Mouse (Mus musculus) left cerebral cortex, adult 11 months (tissue): ENCODE measurements at regions not wholly inside any gene's neighbourhood (a gene's known extent, or its start where the extent isn't known, plus 50 kb on each side); places are given as distances from the start of the nearest gene placed in this dataset.

ENCODE experiments used
- DNase-seq: peaks from one replicate; pipeline ENCODE4 v3.0.0; 2022; ENCODE audit warnings: low spot score

DNA sequence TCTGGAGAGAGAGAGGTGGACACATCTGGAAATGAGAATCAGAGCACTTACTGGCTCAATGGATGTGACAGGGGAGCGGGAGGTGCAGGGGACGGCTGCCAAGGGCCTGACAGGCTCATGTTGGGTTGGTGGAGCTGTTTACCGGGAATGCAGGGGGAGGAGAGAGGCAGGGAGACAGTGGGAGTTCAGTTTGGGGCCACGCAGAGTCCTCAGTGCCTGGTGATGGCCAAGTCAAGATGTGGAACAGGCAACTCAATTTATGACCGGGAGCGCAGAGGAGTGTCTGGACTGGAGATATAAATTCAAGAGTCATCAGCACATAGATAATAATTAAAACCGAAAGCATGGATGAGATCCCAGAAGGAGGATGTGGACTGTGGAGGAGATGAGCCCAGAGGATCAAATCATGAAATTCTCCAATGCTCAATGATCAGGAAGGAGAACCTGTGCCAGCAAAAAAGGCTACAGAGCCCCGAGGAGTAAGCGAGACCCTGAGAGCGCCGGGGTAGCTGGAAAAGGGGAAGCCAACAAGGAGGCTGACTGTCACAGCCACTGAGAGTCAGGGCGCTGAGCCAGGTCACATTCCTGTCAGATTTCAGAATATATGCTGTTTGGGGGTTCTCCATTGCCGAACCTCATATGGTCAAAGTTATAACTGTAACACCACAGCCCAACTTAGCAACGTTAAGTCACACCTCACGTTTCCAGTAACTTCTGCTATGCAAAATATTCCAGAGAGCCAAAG, 358.0 kb upstream of the Npvf start:
- DNase-seq = no peak

GRCm38 (mm10) chr6:51015735-51016134, 361.5 kb upstream of the Npvf start:
- no peak for DNase-seq

DNA sequence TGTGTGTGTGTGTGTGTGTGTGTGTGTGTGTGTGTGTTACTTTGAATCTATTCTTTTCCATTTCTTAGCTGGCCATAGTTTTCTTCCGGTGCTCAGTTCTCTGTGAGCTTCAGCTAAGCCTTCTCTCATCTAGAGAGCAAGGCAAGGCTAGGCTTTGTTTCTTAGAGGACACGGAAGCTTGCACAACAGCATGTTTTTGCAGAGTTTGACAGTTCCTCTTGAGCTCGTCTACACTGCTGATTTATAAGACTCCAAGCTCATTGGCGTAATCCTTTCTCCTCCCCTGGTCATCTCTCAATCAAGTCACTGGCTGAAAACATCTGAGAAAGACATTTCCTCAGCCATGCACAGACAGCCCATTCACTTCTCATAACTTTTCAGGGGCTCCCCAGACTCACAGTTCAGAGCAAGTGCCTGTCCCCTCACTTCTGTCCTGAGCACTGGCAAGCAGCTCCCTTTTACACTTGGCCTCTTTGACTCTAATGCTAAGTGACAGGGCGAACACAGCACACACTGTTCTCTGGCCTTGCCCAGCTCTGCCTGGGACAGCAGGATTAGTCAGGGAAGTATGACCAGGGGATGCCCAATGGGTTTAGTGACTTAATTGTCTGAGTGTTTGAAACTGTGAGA, 362.3 kb upstream of the Npvf start:
- no peak for DNase-seq

DNA sequence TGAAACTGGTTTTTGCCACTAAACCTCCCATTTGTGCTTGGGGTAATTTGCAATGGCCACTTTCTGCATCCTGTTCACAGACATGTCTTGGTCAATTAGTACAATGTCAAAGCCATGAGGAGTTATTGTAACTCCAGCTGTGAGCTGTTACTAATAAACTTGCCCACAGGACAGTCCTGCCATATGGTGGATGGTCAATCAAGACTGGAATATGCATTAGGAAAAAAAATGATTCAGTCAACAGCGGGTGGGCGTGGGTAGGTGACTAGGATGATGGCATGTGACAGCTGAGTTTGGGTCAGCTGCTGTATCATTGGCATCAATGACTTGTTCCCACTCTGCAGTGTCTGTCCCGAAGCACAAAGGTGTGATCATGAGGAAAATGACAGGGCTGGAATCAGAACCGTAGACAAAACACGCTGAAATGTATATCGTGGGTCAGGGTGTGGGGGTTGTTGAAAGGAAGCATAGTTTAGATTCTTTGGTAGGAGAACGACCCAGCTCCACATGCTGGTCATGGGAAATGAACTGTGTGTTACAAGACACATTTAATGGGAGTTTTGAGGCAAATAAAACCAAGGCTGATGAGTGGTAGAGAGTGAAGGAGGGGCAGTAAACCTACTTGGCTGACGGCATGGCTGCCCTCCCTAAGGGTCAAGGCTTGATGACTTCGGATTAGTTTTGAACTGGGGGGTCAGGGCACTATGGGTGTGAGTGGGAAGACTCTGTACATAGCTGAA, 363.2 kb upstream of the Npvf start:
- DNase-seq = no peak

DNA sequence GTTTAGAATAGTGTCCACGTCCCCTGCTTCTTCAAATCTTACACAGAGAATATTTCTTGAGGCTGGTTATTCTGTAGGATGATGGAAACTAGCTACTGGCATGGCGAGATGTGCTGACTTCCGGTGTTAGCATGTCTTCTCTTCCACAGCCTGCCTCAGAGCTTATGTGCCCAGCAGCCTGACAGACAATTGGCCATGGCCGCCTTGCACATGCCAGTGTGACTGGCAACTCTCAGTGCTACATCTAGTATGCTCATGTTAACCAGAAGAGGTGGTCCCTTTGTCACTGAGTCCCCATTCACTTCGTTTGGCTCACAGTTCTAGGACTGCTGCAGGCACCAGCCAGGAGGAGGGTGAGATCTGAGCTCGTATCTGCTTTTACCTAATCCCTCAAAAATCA, 367.0 kb upstream of the Npvf start:
- DNase-seq = no peak

DNA sequence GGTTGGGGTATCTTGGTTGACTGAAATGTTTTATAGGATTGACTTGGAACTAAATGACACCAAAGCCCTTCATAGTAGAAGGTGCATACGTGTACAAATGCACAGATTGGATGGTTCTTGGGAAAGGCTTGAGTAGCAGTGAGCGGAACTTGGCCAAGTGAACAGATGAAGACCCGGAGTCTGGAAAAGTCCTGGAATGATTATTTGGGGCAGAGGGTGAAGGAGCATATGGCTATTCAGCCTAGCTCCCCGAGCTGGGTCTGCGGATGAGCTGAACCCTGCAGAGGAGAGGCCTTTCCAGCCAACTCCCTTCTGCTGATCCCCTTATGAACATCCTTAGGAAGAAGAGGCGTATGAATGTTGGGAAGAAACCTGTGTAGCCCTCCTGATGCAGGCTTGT, 369.1 kb upstream of the Npvf start:
- DNase-seq = no peak

DNA sequence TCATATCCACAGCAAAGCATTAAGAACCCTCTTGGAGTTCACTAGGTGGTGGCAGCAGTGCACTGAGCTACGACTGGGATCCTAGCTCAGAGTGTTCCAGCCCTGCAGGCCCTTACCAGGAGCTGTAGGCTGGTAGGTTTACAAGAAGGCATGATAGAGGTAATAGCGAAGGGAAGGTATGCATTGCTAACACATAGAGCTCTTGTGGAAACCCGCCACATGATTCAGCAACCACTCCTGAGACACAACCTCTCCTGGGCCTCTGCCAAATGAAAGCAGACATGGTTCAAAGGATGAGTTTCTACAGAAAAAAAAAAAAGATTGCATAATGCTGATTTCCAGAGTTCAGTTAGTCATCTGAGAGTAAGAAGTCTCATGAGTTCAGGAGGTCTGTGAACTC, 370.5 kb upstream of the Npvf start:
- DNase-seq = no peak

- DNase-seq = no peak
Observed at GRCm38 (mm10) chr6:51025411-51025810, 371.2 kb upstream of the Npvf start.

- DNase-seq = no peak
Observed at GRCm38 (mm10) chr6:51027296-51027695, 373.1 kb upstream of the Npvf start.

DNA sequence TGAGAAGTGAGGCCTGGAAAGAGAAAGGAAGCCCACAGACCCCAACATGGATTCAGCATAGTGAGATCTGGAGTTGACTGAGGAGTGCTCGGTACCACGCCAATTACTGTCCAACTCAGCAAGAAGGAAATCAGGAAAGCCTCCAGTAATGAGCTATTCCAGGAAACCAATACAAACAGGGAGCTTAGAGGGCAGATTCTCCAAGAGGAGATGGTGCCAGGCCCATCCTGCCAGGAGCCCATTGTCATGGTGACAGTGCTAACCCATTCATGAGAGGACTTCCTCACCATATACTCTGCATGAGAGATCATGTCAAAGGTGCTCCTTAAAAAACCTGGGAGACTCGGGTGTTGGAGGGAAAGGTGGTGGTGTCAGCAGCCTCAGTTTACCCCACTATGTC, 375.3 kb upstream of the Npvf start:
- no peak for DNase-seq

DNA sequence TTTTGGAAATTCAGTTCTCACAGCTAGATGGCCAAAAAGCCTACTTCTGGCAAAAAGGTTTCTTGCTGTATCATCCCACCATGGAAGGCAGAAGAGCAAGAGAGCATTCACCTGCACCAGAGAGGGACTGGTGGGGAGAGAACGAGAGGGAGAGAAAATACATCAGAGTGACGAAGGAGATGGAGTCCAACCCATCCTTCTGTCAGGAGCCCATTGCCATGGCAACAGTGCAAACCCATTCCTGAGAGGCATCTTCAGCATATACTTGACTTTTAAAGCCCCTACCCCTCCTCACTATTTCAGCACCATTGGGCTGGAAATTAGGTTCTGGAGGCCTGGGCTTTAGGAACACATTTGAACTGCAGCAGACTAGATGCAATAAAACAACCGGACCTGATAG, 375.7 kb upstream of the Npvf start:
- DNase-seq = no peak

GRCm38 (mm10) chr6:51033835-51034234, 379.6 kb upstream of the Npvf start:
- no peak for DNase-seq

GRCm38 (mm10) chr6:51036074-51036473, 381.8 kb upstream of the Npvf start:
- no peak for DNase-seq

DNA sequence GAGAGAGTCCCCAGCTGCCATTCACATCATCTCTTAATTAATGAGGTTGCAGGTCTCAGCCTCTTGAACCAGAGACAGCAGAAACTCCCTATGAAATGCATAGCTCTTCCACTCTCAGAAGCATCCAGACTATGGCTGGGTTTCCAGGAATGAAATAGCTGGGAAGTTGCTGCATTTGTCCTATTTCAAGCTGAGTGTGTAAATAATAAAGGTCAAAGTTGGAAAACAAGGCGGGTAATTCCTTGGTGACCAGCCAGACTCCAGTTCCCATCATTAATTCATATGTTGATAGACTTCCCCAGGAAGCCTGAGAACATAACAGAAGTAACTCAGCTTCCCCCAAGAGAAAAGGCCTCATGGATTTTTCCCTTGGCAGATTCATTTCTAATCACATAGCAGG, 382.3 kb upstream of the Npvf start:
- no peak for DNase-seq

- DNase-seq = no peak
Observed at GRCm38 (mm10) chr6:51036956-51037355, 382.7 kb upstream of the Npvf start.

DNA sequence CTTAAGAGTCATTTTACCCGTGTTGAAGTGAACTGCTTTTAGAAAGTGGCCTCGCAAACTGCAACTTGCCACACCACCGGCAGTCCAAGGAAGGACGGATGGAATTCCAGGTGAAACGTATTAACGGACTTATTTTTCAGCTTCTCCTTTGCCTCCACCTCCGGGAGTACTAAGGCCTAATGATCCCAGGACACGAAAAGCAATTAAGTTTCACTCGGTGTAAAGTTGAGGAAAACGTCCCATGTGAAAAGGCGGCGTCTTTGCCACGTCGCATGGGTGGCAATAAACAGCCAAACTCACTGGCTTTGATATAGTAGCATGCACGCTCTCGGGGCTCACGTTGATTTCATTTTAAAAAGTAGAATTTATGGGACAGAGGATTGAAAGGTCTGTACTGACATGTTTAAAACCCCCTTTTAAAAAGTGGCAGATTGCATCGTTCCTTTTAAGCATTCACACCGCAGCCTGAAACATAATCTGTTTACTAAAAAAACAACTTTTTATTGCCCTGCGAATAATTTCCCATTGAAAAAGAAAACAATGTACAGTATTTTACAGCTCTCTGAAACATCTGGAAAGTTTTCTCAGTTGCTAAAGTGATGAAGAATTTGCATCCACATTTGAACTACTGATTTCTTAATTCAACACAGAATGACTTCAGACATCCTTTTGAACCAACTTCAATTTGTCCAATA, 385.4 kb upstream of the Npvf start:
- DNase-seq = no peak

- DNase-seq = no peak
Observed at GRCm38 (mm10) chr6:51043970-51044369, 388.5 kb upstream of the Nfe2l3 start.

DNA sequence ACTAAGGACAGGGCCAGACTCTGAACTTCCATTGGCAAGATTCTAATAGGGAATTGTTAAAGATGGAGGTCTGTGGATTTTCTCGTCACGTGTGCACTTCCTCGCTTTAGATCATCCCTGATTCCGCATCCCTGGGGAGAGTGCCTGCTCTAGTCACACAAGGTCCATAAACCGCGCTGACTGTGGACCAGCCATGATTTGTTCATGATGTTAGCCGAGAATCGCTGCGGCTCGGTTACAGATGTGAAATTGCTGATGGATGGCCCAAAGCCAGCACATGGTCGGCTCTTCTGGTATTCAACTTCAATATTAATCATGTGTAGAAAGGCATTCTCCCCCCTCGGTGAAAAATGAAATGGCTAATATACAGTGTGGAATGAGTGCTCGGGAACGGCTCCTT, 387.6 kb upstream of the Nfe2l3 start:
- no peak for DNase-seq

- DNase-seq = no peak
Observed at GRCm38 (mm10) chr6:51052451-51052921, 380.0 kb upstream of the Nfe2l3 start.

GRCm38 (mm10) chr6:51057229-51057628, 375.2 kb upstream of the Nfe2l3 start:
- DNase-seq = no peak

- no peak for DNase-seq
Observed at GRCm38 (mm10) chr6:51059923-51060847, 372.3 kb upstream of the Nfe2l3 start.
